Mouse (Mus musculus) MEL (cell line): Measurements from ENCODE around the gene Poln. TPM values are rescaled to one million over a fixed set of nuclear protein-coding genes. Genes with fewer than 3 reads are reported as not detected.

Experiments
- DNase-seq: peaks from one replicate; pipeline ENCODE4 v3.0.0; 2011; ENCODE audit warnings: low read depth, low spot score
- H3K27ac ChIP-seq: 2 replicates; pipeline ENCODE4 v1.5.1; 2012; ENCODE audit warnings: low read depth, mild to moderate bottlenecking, control low read depth, low read length, moderate library complexity; ENCODE audit not compliant: control insufficient read depth
- H3K27me3 ChIP-seq, 2 experiments: fragments of 150-350 bp in 1 of 2; sonication (generic) in 1 of 2; 2 replicates each; pipeline ENCODE4 v1.6.1; 2012; ENCODE audit warnings: low read length in 2 of 2, mild to moderate bottlenecking in 2 of 2, improper control_type of control experiment in 1 of 2, moderate library complexity in 1 of 2; ENCODE audit not compliant: insufficient read depth in 2 of 2, control insufficient read depth in 1 of 2
- H3K36me3 ChIP-seq, 2 experiments: 2 replicates each; pipeline ENCODE4 v1.6.1; 2012 to 2014; ENCODE audit warnings: low read length in 2 of 2, improper control_type of control experiment in 1 of 2, inconsistent platforms in 1 of 2, mild to moderate bottlenecking in 1 of 2; ENCODE audit not compliant: insufficient read depth in 2 of 2, control insufficient read depth in 1 of 2
- H3K4me1 ChIP-seq, 2 experiments: fragments of 150-350 bp in 1 of 2; sonication (generic) in 1 of 2; 2 replicates each; pipeline ENCODE4 v1.6.1; 2012; ENCODE audit warnings: low read length in 2 of 2, improper control_type of control experiment in 1 of 2, mild to moderate bottlenecking in 1 of 2; ENCODE audit not compliant: insufficient read depth in 2 of 2, control insufficient read depth in 1 of 2
- H3K4me3 ChIP-seq, 2 experiments: fragments of 150-350 bp in 1 of 2; sonication (generic) in 1 of 2; 2 replicates each; pipeline ENCODE4 v1.5.1; 2012; ENCODE audit warnings: low read depth in 2 of 2, low read length in 2 of 2, mild to moderate bottlenecking in 2 of 2, moderate library complexity in 2 of 2, control low read depth in 1 of 2, improper control_type of control experiment in 1 of 2; ENCODE audit not compliant: control insufficient read depth in 1 of 2, insufficient read depth in 1 of 2
- H3K79me2 ChIP-seq: 2 replicates; pipeline ENCODE4 v1.6.1; 2012; ENCODE audit warnings: mild to moderate bottlenecking, low read length, moderate library complexity; ENCODE audit not compliant: control insufficient read depth, poor library complexity, insufficient read depth
- H3K9ac ChIP-seq: 2 replicates; pipeline ENCODE4 v1.6.1; 2012; ENCODE audit warnings: low read depth, mild to moderate bottlenecking, control low read depth, low read length, moderate library complexity; ENCODE audit not compliant: control insufficient read depth, poor library complexity, severe bottlenecking
- H3K9me3 ChIP-seq: fragments of 150-350 bp; sonication (generic); replicated peaks from 2 replicates; pipeline ENCODE4 v1.6.1; 2012; ENCODE audit warnings: mild to moderate bottlenecking, low read length, improper control_type of control experiment, moderate library complexity; ENCODE audit not compliant: insufficient read depth
- CHD1 ChIP-seq: IDR thresholded peaks from 2 replicates; pipeline ENCODE4 v1.6.1; 2012; ENCODE audit warnings: low read depth, mild to moderate bottlenecking, inconsistent platforms, low read length, improper control_type of control experiment
- CHD2 ChIP-seq: IDR thresholded peaks from 2 replicates; pipeline ENCODE4 v1.6.1; 2011; ENCODE audit warnings: low read length, improper control_type of control experiment
- CTCF ChIP-seq, 3 experiments: IDR thresholded peaks in 2 of 3; conservative IDR thresholded peaks in 1 of 3; 2 replicates each; pipeline ENCODE4 v1.5.1; 2011 to 2012; ENCODE audit warnings: low read length in 3 of 3, low read depth in 2 of 3, mild to moderate bottlenecking in 2 of 3, improper control_type of control experiment in 1 of 3, inconsistent platforms in 1 of 3, mixed read lengths in 1 of 3, moderate library complexity in 1 of 3; ENCODE audit not compliant: control insufficient read depth in 1 of 3, insufficient read depth in 1 of 3, poor library complexity in 1 of 3, severe bottlenecking in 1 of 3
- E2F4 ChIP-seq: IDR thresholded peaks from 2 replicates; pipeline ENCODE4 v1.6.1; 2011; ENCODE audit warnings: low read depth, low read length, improper control_type of control experiment, borderline replicate concordance
- ELF1 ChIP-seq: IDR thresholded peaks from 2 replicates; pipeline ENCODE4 v1.6.1; 2014; ENCODE audit warnings: low read depth, mild to moderate bottlenecking, inconsistent platforms, low read length, improper control_type of control experiment, moderate library complexity
- GABPA ChIP-seq: IDR thresholded peaks from 2 replicates; pipeline ENCODE4 v1.6.1; 2012; ENCODE audit warnings: low read depth, mild to moderate bottlenecking, inconsistent platforms, low read length, improper control_type of control experiment, moderate library complexity
- GATA1 ChIP-seq: IDR thresholded peaks from 2 replicates; pipeline ENCODE4 v1.6.1; 2011; ENCODE audit warnings: low read depth, low read length, improper control_type of control experiment
- JUND ChIP-seq: IDR thresholded peaks from 2 replicates; pipeline ENCODE4 v1.6.1; 2011; ENCODE audit warnings: low read depth, mild to moderate bottlenecking, improper control_type of control experiment, low read length
- MAFK ChIP-seq: IDR thresholded peaks from 2 replicates; pipeline ENCODE4 v1.6.1; 2011; ENCODE audit warnings: low read depth, mild to moderate bottlenecking, low read length, improper control_type of control experiment, borderline replicate concordance
- MAZ ChIP-seq: IDR thresholded peaks from 2 replicates; pipeline ENCODE4 v1.6.1; 2012; ENCODE audit warnings: low read depth, mild to moderate bottlenecking, inconsistent platforms, low read length, improper control_type of control experiment
- MEF2A ChIP-seq: IDR thresholded peaks from 2 replicates; pipeline ENCODE4 v1.6.1; 2014; ENCODE audit warnings: low read depth, mild to moderate bottlenecking, inconsistent platforms, low read length, improper control_type of control experiment; ENCODE audit not compliant: poor library complexity, insufficient replicate concordance, severe bottlenecking; ENCODE audit errors: extremely low read depth
- MXI1 ChIP-seq: IDR thresholded peaks from 2 replicates; pipeline ENCODE4 v1.6.1; 2011; ENCODE audit warnings: mild to moderate bottlenecking, low read depth, low read length, improper control_type of control experiment
- MYB ChIP-seq: IDR thresholded peaks from 2 replicates; pipeline ENCODE4 v1.6.1; 2011; ENCODE audit warnings: mild to moderate bottlenecking, low read depth, low read length, improper control_type of control experiment
- MYC ChIP-seq: IDR thresholded peaks from 2 replicates; pipeline ENCODE4 v1.6.1; 2011; ENCODE audit warnings: low read depth, mild to moderate bottlenecking, low read length, improper control_type of control experiment, moderate library complexity
- NELFE ChIP-seq: IDR thresholded peaks from 2 replicates; pipeline ENCODE4 v1.6.1; 2011; ENCODE audit warnings: low read depth, low read length, improper control_type of control experiment
- POLR2AphosphoS2 ChIP-seq: IDR thresholded peaks from 2 replicates; pipeline ENCODE4 v1.6.1; 2011; ENCODE audit warnings: low read length, improper control_type of control experiment
- RAD21 ChIP-seq: IDR thresholded peaks from 2 replicates; pipeline ENCODE4 v1.6.1; 2011; ENCODE audit warnings: mild to moderate bottlenecking, low read depth, low read length, improper control_type of control experiment
- SIN3A ChIP-seq: IDR thresholded peaks from 2 replicates; pipeline ENCODE4 v1.6.1; 2012; ENCODE audit warnings: low read length, improper control_type of control experiment, inconsistent platforms
- TAL1 ChIP-seq: IDR thresholded peaks from 2 replicates; pipeline ENCODE4 v1.6.1; 2012; ENCODE audit warnings: mild to moderate bottlenecking, inconsistent platforms, low read length, moderate library complexity, mixed read lengths
- TBP ChIP-seq: IDR thresholded peaks from 2 replicates; pipeline ENCODE4 v1.8.0; 2011; ENCODE audit warnings: low read depth, low read length, improper control_type of control experiment
- TCF12 ChIP-seq: IDR thresholded peaks from 2 replicates; pipeline ENCODE4 v1.6.1; 2014; ENCODE audit warnings: low read depth, mild to moderate bottlenecking, inconsistent platforms, low read length, improper control_type of control experiment, moderate library complexity
- UBTF ChIP-seq: IDR thresholded peaks from 2 replicates; pipeline ENCODE4 v1.6.1; 2012; ENCODE audit warnings: low read depth, mild to moderate bottlenecking, inconsistent platforms, low read length, improper control_type of control experiment, moderate library complexity, borderline replicate concordance; ENCODE audit not compliant: insufficient read depth
- ZKSCAN1 ChIP-seq: IDR thresholded peaks from 2 replicates; pipeline ENCODE4 v1.6.1; 2012; ENCODE audit warnings: low read depth, mild to moderate bottlenecking, inconsistent platforms, low read length, improper control_type of control experiment, moderate library complexity
- ZMIZ1 ChIP-seq: IDR thresholded peaks from 2 replicates; pipeline ENCODE4 v1.6.1; 2012; ENCODE audit warnings: low read depth, mild to moderate bottlenecking, inconsistent platforms, low read length, improper control_type of control experiment, moderate library complexity
- ZNF384 ChIP-seq: IDR thresholded peaks from 2 replicates; pipeline ENCODE4 v1.6.1; 2012; ENCODE audit warnings: low read depth, mild to moderate bottlenecking, inconsistent platforms, low read length, improper control_type of control experiment
- polyA plus RNA-seq, 2 experiments: library from polyadenylated mRNA; stranded (reverse) in 1 of 2; unstranded in 1 of 2; fragments of >175 nt in 1 of 2; fragments of >200 nt in 1 of 2; gene quantifications; 2 replicates each; pipeline versions ENCODE4 v1.2.1 to v1.2.4; 2012; ENCODE audit warnings: low replicate concordance in 2 of 2, low read depth in 1 of 2; ENCODE audit not compliant: insufficient read length in 2 of 2, insufficient read depth in 1 of 2, missing spikeins in 1 of 2
- total RNA-seq: library from RNA; depleted of rRNA; stranded (reverse); fragments of 300-350 nt; gene quantifications from 2 replicates; pipeline ENCODE4 v1.2.3, GENCODE M21; 2012

Gene Poln
- total and polyA plus RNA-seq, 3 experiments, result 0.50 to 1.0 TPM; not detected in 1

DNA sequence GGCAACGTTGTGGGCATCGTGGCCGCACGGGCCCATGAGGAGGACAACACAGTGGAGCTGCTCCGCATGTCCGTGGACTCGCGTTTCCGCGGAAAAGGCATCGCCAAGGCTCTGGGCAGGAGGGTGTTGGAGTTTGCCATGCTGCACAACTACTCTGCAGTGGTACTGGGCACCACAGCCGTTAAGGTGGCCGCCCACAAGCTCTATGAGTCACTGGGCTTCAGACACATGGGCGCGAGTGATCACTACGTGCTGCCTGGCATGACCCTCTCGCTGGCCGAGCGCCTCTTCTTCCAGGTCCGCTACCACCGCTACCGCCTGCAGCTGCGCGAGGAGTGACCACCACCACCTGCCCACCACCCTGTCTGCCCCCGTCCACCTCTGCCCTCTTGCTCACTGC, 168.4 kb downstream of the Poln start:
- H3K79me2 ChIP-seq, result no peaks in the 10 kb centered on the region
- TF ChIP-seq TBP (no peak), MXI1 (no peak), CHD2 (no peak), TAL1 (no peak), ZMIZ1 (no peak), MYB (no peak), NELFE (no peak), MAZ (no peak), MYC (no peak)
- H3K9me3 ChIP-seq, result no peaks in the 10 kb centered on the region
- no peaks in the 10 kb centered on the region for H3K36me3 ChIP-seq
- no peaks in the 10 kb centered on the region for H3K4me1 ChIP-seq
- no peaks in the 10 kb centered on the region for H3K27me3 ChIP-seq
- H3K9ac ChIP-seq, result no peak overlapping the region
- no peak for DNase-seq
- no peak overlapping the region for H3K4me3 ChIP-seq
- H3K27ac ChIP-seq, result no peak overlapping the region

DNA sequence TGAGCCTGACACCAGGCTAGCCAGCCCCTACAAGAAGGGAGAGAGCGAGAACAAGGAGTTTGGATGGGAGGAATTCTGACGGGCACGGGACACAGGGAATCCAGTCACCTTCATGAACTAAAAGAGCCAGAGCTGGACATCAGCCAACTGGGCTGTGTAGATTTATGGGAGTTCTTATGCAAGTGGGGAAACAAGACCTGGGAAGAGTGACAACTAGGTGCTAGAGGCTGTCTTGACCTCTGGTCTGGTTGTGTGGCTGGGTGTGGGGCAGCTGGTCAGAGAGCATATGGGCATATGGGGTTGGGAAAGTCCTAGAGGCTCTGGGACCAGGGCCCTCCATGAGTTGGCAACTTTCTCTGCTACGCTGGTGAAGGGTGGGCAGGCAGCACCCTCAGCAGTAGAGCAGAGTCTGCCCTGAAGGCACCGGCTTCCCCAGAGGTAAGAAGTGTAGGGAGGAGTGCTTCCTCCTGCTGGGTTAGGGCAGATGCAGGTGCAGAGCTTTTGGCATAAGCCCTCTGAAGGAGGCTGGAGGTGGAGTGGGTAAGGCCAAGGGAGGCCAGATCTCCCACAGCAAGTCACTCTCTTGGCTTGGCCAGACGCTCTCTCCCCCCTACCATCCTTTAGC, 169.7 kb downstream of the Poln start:
- no peak overlapping the region for H3K9ac ChIP-seq
- no peaks in the 10 kb centered on the region for H3K27me3 ChIP-seq
- no peaks in the 10 kb centered on the region for H3K9me3 ChIP-seq
- no peaks in the 10 kb centered on the region for H3K4me1 ChIP-seq
- H3K36me3 ChIP-seq, result no peaks in the 10 kb centered on the region
- no peak for DNase-seq
- H3K4me3 ChIP-seq, result no peak overlapping the region
- H3K79me2 ChIP-seq, result no peaks in the 10 kb centered on the region
- H3K27ac ChIP-seq, result no peak overlapping the region
- TF ChIP-seq POLR2AphosphoS2 (no peak), TBP (no peak)

DNA sequence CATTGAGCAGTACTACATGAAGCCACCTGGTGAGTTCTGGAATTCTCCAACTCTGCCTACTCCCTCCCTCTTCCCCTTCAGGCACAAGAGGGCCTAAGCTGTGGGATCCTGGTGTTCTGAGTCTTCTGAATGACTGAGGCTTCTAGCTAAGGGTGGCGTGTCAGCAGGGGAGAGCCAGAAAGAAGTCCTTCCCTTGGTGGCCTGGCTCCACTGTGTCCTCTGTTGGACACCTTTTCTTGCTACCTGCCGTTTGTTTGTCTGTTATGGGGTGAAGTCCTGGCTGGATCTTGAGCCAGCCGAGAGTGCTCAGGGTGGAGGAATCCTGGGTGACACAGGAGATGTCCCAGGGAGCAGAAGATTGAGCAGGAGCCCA, 170.8 kb downstream of the Poln start:
- H3K36me3 ChIP-seq, result no peaks in the 10 kb centered on the region
- H3K4me1 ChIP-seq, result no peaks in the 10 kb centered on the region
- H3K79me2 ChIP-seq, result no peaks in the 10 kb centered on the region
- H3K9me3 ChIP-seq, result no peaks in the 10 kb centered on the region
- no peak for TF ChIP-seq CHD2
- no peak for TF ChIP-seq UBTF
- TF ChIP-seq TAL1, result no peak
- TF ChIP-seq CTCF (IDR thresholded peaks at IDR 0.05 in 2 of 3, conservative IDR thresholded peaks at IDR 0.05 in 1 of 3; ENCODE audit: control insufficient read depth in 1 of 3, insufficient read depth in 1 of 3, low read depth in 2 of 3, low read length in 3 of 3, poor library complexity in 1 of 3, severe bottlenecking in 1 of 3), result no peak
- no peak for TF ChIP-seq E2F4
- TF ChIP-seq ZMIZ1, result no peak
- TF ChIP-seq MEF2A, result no peak
- no peak for TF ChIP-seq ELF1
- no peak for TF ChIP-seq POLR2AphosphoS2
- TF ChIP-seq JUND, result no peak
- no peak for TF ChIP-seq SIN3A
- no peak for TF ChIP-seq TCF12
- TF ChIP-seq ZKSCAN1, result no peak
- no peak for TF ChIP-seq MAZ
- no peak for TF ChIP-seq ZNF384
- TF ChIP-seq GABPA, result no peak
- no peak for TF ChIP-seq MAFK
- no peak for TF ChIP-seq GATA1
- no peak for TF ChIP-seq RAD21
- TF ChIP-seq CHD1, result no peak
- H3K9ac ChIP-seq, result no peak overlapping the region
- no peak overlapping the region for H3K27ac ChIP-seq
- no peaks in the 10 kb centered on the region for H3K27me3 ChIP-seq
- H3K4me3 ChIP-seq, result no peak overlapping the region
- DNase-seq, result no peak
